Mouse (Mus musculus): ENCODE results near the gene E2f6.

DNA sequence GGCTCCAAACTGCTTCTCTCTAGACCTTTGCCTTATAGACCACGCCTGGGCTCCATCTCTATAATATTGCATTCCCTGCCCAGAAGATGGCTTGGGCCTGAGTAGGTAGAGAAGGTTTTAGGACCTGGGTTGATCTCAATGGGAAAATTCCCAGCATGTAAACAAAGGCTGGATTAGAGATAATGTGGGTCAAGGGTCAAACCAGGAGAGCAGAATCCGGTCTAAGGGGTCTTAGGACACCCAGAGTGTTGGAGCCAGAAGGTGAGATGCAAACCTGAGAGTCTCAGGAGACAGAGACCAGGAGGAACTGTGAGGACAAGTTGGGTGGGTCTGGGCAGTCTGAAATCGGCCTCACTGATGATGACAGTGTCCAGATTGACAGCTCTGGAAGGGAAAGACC lies 65.9 kb downstream of the E2f6 start:
- TF ChIP-seq CTCF (IDR thresholded peaks at IDR 0.05 in 2 of 3, conservative IDR thresholded peaks at IDR 0.05 in 1 of 3; ENCODE audit: control insufficient read depth in 1 of 3, insufficient read depth in 1 of 3, low read depth in 2 of 3, low read length in 3 of 3, poor library complexity in 1 of 3, severe bottlenecking in 1 of 3): no peak
- TF ChIP-seq POLR2AphosphoS2 (IDR thresholded peaks at IDR 0.05; ENCODE audit: low read length): no peak
- no peak for TF ChIP-seq CHD1 (IDR thresholded peaks at IDR 0.05; ENCODE audit: low read depth, low read length)
